Comparison of ENCODE assay signal across 25 mouse cellular contexts in the genomic region with DNA sequence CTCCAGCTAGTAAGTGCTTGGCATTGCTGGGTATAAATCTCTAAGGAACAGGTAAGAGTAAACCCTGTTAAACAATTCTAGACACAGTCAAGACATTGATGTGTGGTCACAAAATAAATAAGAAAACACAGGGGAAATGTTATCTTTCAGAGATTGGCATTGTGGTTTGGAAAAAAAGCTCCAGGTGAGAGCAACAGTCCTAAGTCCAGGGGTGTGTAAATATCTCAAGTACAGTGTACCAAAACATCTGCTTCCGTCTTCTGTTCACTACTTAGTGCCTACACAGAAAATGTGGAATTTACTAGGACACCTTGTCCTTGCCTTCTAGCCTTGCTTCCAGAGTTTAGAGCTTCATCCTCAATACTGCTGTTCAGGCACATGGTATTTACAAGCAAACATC. TPM values are rescaled to one million over a fixed set of nuclear protein-coding genes. Genes with fewer than 3 reads are reported as not detected.
DNase-seq lines count a peak whose midpoint lies in the region; ATAC-seq and TF ChIP-seq lines count a peak whose summit lies in the region.
"Had no signal": no experiment of that assay in that cellular context is flagged by ENCODE, and none has a peak within 500 bp of the region (broad histone marks: within the 10 kb centered on the region; RNA-seq: fewer than 3 reads in every experiment).

No protein-coding gene starts in this region.

- no peaks in the 10 kb centered on the region for H3K36me3 ChIP-seq in stomach, embryonic 16.5 days (ENCODE audit: control insufficient read depth, insufficient read depth, low read length)
- H3K36me3 ChIP-seq in stomach, postnatal 0 days (ENCODE audit: control insufficient read depth, insufficient read depth, low read length), result no peaks in the 10 kb centered on the region
- H3K36me3 ChIP-seq: G1E had no signal

- 67% methylated on average over 1 of the region's 1 CpGs for WGBS in stomach, embryonic 16.5 days
- 66% methylated on average over 1 of the region's 1 CpGs for WGBS in stomach, postnatal 0 days

- no peak overlapping the region for H3K9ac ChIP-seq in stomach, embryonic 16.5 days (ENCODE audit: low read length)
- H3K9ac ChIP-seq in stomach, postnatal 0 days (ENCODE audit: low read length), result no peak overlapping the region

- no peak for DNase-seq in stomach, postnatal 0 days (ENCODE audit: low spot score)
- DNase-seq in cerebellum, adult 18-20 months, result no peak
- DNase-seq in layer of hippocampus, adult 18-20 months (ENCODE audit: low spot score in 2 of 2), result no peak
- DNase-seq: adrenal gland, adult 2 months; adrenal gland, adult 8-10 months; adrenal gland, postnatal 10 days; adrenal gland, postnatal 14 days; adrenal gland, postnatal 25 days; adrenal gland, postnatal 36 days; B cell, adult 2 months; cerebellum, adult 11 months; cerebellum, adult 11-12 months; cerebellum, adult 2 months had no signal

- H3K4me1 ChIP-seq in stomach, embryonic 16.5 days (ENCODE audit: control insufficient read depth, insufficient read depth, low read length), result no peaks in the 10 kb centered on the region
- no peaks in the 10 kb centered on the region for H3K4me1 ChIP-seq in stomach, postnatal 0 days (replicated peaks; ENCODE audit: control insufficient read depth, insufficient read depth)

- H3K27me3 ChIP-seq in stomach, embryonic 16.5 days (ENCODE audit: control insufficient read depth, insufficient read depth, low read length), result no peaks in the 10 kb centered on the region
- H3K27me3 ChIP-seq in stomach, postnatal 0 days (ENCODE audit: control insufficient read depth, insufficient read depth, low read length), result no peaks in the 10 kb centered on the region
- H3K27me3 ChIP-seq: CH12.LX, Patski had no signal

- ATAC-seq in stomach, embryonic 16.5 days (ENCODE audit: insufficient read depth, low FRiP score), result peak; percentile 56; the same call in 1 of the 2 replicates
- ATAC-seq in stomach, postnatal 0 days (ENCODE audit: low FRiP score, low TSS enrichment), result peak; percentile 77; the same call in 1 of the 2 replicates
- ATAC-seq: activated CD4-positive, CD25-positive, alpha-beta regulatory T cell, adult 4 months; CD4-positive, CD25-positive, alpha-beta regulatory T cell, adult 4 months; Patski had no signal

- H3K27ac ChIP-seq in stomach, embryonic 16.5 days (ENCODE audit: low read length), result no peak overlapping the region
- no peak overlapping the region for H3K27ac ChIP-seq in stomach, postnatal 0 days (replicated peaks)

- no peak overlapping the region for H3K4me3 ChIP-seq in stomach, embryonic 16.5 days (replicated peaks; ENCODE audit: low read length)
- no peak overlapping the region for H3K4me3 ChIP-seq in stomach, postnatal 0 days (ENCODE audit: low read depth, low read length)

- no peak for TF ChIP-seq EP300 in stomach, postnatal 0 days (optimal IDR thresholded peaks at IDR 0.05)

- H3K4me2 ChIP-seq in stomach, embryonic 16.5 days (ENCODE audit: low read depth, low read length), result no peak overlapping the region
- no peak overlapping the region for H3K4me2 ChIP-seq in stomach, postnatal 0 days (replicated peaks; ENCODE audit: low read depth)

- TF ChIP-seq CTCF in stomach, postnatal 0 days (IDR thresholded peaks at IDR 0.05; ENCODE audit: low read depth), result no peak

- H3K9me3 ChIP-seq in stomach, embryonic 16.5 days (replicated peaks; ENCODE audit: control insufficient read depth, low read length), result no peaks in the 10 kb centered on the region
- H3K9me3 ChIP-seq in stomach, postnatal 0 days (ENCODE audit: control insufficient read depth, low read length), result no peaks in the 10 kb centered on the region
- H3K9me3 ChIP-seq: G1E had no signal

RNA-seq across cellular contexts. Expression of a gene that starts 3.1 kb away (rescaled TPM):
- not detected in 2 replicates for polyA plus RNA-seq in stomach, embryonic 16.5 days (2015; fragmentation: Nextera tagmentation; extraction: Ambion mirVana)
- polyA plus RNA-seq in stomach, postnatal 0 days (2015; fragmentation: Nextera tagmentation; extraction: Ambion mirVana), result 0.01 TPM in 1 of 2 replicates, not detected in the other
- total RNA-seq in layer of hippocampus, adult 18-20 months (2021), result not detected
- total RNA-seq: adrenal gland, adult 18-20 months; adrenal gland, adult 2 months; adrenal gland, adult 8-10 months; adrenal gland, postnatal 10 days; adrenal gland, postnatal 14 days; adrenal gland, postnatal 25 days; adrenal gland, postnatal 36 days; adrenal gland, postnatal 4 days; CH12.LX; ES-E14; MEL had no signal
- polyA plus RNA-seq: activated CD4-positive, CD25-positive, alpha-beta regulatory T cell, adult 4 months; adrenal gland, adult 2 months; brain, embryonic 14.5 days; C2C12; CD4-positive, CD25-positive, alpha-beta regulatory T cell, adult 4 months; G1E; Patski had no signal

RNA-seq across cellular contexts. Expression of a gene that starts 7.4 kb away (rescaled TPM):
- polyA plus RNA-seq in stomach, embryonic 16.5 days (2015; fragmentation: Nextera tagmentation; extraction: Ambion mirVana), result not detected in 2 replicates
- polyA plus RNA-seq in stomach, postnatal 0 days (2015; fragmentation: Nextera tagmentation; extraction: Ambion mirVana), result not detected in 2 replicates
- not detected for total RNA-seq in layer of hippocampus, adult 18-20 months (2021)
- total RNA-seq: adrenal gland, adult 18-20 months; adrenal gland, adult 2 months; adrenal gland, adult 8-10 months; adrenal gland, postnatal 10 days; adrenal gland, postnatal 14 days; adrenal gland, postnatal 25 days; adrenal gland, postnatal 36 days; adrenal gland, postnatal 4 days; CH12.LX; ES-E14; MEL had no signal
- polyA plus RNA-seq: activated CD4-positive, CD25-positive, alpha-beta regulatory T cell, adult 4 months; adrenal gland, adult 2 months; brain, embryonic 14.5 days; C2C12; CD4-positive, CD25-positive, alpha-beta regulatory T cell, adult 4 months; cerebellum, adult 2 months; G1E; Patski had no signal

RNA-seq across cellular contexts. Expression of a gene that starts 36.9 kb away (rescaled TPM):
- polyA plus RNA-seq in stomach, embryonic 16.5 days (2015; fragmentation: Nextera tagmentation; extraction: Ambion mirVana), result not detected in 2 replicates
- polyA plus RNA-seq in stomach, postnatal 0 days (2015; fragmentation: Nextera tagmentation; extraction: Ambion mirVana), result 0.01 TPM in 1 of 2 replicates, not detected in the other
- not detected for total RNA-seq in layer of hippocampus, adult 18-20 months (2021)
- total RNA-seq: adrenal gland, adult 18-20 months; adrenal gland, adult 2 months; adrenal gland, adult 8-10 months; adrenal gland, postnatal 10 days; adrenal gland, postnatal 14 days; adrenal gland, postnatal 25 days; adrenal gland, postnatal 36 days; adrenal gland, postnatal 4 days; CH12.LX; MEL had no signal
- polyA plus RNA-seq: adrenal gland, adult 2 months; brain, embryonic 14.5 days; C2C12; CD4-positive, CD25-positive, alpha-beta regulatory T cell, adult 4 months; cerebellum, adult 2 months; G1E; Patski had no signal
